Mouse (Mus musculus) cerebellum, adult 18-20 months (tissue): Measurements from ENCODE around the gene Lrfn1.

Source experiments
- DNase-seq, 2 experiments: peaks; one replicate each; pipeline ENCODE4 v3.0.0; 2021

Gene Lrfn1

GRCm38 (mm10) chr7:28451531-28452360, at the start of gene Lrfn1:
TSS of gene Lrfn1 (plus strand) at chr7:28451980.
- peak; percentile 40 to 68 for DNase-seq

DNA sequence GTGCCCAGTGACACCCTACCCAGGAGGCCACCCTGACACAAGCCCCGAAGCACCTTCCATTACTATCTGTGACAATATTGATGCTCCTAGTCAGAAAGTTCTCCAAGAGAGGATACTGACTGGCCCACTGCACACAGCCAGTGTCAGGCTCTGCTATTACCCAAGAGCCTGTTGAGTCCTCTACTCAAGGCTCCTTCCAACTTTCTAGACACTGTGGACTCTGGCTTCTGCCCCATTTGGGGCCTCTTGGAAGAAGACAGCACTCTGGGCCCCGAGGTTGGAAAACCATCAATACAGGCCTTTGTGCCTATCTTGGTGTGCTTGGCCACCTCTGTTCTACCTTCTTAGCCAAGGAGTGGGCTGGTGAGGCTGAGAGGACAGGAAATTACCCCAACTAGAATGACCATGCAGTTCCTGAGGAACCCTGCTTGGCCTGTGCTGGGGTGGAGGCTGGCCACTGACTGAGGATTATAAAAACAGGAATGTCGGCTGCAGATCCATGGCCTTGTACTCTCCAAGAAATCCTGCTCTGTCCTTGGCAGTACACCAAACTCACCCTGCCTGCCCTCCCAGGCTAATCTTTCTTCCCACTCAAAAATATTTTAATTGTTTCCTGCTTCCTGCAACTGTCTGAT, 40.8 kb upstream of the Lrfn1 start:
- no peak for DNase-seq

GRCm38 (mm10) chr7:28412826-28413225, 39.0 kb upstream of the Lrfn1 start:
- DNase-seq: no peak

DNA sequence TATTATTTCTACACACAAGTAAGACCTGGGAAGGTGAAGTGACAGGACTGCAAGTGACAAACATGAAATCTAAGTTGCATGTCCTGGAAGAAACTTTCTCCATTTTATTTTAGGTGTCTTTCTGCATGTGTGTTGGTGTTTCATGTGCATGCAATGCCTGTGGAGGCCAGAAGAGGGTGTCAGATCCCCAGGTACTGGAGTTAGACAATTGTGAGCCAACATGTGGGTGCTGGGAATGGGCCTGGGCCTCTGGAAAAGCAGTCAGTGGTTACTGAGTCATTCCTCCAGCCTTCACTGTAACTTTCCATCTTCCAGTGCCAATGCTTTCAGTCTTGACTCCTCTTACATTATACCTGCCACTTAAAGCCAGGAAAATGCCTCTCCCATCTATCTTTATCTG, 34.4 kb upstream of the Lrfn1 start:
- DNase-seq: no peak

DNA sequence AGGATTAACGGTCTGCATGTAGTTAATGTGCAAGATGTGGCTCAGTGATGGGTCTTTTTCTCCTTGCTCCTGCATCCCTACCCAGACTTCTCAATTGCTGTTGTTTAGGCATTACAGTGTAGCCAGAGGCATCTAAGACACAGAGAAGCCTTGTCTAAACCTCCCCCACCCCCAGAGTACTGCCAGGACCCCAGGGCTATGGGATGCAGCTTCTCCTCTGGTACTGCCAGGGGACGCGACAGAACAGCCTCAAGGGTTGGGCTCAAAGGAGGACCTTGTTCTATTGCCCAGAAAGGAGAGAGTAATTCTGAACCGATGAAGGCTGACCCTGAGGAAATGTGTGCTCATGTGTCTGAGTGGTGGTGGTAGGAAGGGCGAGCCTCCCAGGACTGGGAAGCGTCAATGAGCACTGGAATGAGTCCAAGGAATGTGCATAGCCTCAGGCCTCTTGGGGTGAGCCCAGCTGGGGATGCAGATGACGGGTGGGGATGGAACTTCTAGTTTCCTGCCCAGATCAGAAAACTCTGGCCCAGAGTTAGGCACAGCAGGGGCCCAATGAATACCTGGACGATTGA, 33.6 kb upstream of the Lrfn1 start:
- DNase-seq: no peak

DNA sequence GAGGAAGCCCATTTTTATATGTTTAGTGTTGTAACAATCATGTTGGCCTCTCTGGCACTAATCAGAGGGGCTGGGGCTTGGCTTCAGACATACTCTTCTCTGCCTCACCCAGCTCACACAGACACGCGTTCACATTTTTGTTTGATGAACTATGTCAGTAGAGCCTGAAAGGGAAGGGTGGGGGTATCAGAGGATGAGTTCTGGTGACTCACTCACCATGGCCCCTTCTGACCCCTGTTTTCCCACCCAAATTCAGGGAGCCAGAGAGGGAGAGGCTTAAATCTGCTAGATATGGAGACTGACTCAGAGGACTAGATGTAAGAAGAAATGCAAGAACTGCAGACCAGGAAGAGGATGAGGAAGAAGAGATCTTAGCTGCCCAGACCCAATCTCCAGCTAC, 32.4 kb upstream of the Lrfn1 start:
- DNase-seq: no peak

DNA sequence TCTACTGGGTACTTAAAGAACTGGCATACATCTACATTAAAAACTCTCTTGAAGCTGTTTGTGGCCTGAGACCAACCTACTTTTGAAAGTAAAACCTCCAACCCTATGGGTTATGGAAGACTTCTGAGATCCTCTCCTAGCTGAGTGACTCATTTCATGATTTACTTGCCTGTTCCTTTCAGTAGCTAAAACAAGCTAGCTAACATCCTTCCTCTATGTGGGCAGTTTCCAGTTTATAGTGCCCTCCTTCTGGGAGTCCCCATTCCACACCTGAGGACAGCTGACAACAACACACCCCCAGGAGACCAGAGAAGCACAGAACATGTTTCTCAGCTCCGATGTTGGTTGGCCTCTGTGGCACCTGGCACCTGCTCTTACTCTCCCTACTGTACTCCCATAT, 28.8 kb upstream of the Lrfn1 start:
- DNase-seq: no peak

- peak; percentile 36 to 51 for DNase-seq
These were observed 24.0 kb upstream of the Lrfn1 start for GRCm38 (mm10) chr7:28427738-28428137.

GRCm38 (mm10) chr7:28430512-28430911, 21.3 kb upstream of the Lrfn1 start:
- DNase-seq: no peak

DNA sequence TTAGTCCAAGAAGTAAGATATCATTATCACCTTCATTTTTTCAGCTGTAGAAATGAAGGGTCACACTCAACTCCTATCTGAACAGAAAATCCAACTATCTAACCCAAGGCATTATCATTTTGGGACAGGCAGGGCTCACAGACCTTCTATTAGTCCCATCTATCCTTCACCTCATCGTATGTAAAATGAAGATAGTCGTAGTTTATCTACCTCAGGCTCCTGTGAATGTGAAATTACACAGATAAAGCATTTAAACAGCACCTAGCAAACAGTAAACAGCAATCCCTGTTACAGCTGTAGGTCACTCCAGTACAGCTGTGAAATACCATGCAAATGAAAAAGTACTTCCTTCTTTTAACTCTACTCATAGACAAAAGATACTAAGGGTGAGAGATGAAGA, 19.5 kb upstream of the Lrfn1 start:
- DNase-seq: no peak

- peak; percentile 27 to 48 for DNase-seq
These were observed 16.0 kb upstream of the Lrfn1 start for GRCm38 (mm10) chr7:28435660-28436259.

DNA sequence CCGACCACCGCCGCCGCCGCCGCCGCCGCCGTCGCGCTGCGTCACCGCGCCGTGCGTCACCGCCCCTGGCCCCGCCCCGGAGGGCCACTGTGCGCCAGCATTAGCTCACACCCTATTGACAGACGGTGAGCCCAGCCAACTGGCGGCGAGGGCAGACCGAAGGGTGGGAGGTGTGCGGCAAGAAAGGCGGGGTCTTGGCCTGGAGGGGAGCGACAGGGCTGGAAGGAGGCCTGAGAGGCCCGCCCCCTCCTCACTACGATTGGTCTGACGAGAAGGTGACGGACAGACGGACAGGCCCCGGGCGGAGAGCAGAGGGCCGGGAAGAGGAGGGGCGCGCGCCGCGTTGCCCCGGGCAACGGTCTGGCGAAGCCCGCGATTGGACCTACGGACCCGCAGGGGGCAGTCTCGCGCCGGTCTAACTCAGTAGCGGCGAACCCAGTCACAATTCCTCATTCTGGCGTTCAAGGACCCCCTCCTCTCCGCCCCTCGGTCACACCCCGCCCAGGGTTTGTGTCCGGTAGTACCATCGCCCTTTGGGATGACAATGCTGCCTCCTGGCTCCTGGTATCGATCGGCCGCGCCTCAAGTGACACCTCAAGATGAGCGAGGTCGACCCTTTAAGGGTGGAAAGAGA, 15.4 kb upstream of the Lrfn1 start:
- peak; percentile 100 for DNase-seq

- DNase-seq: peak; percentile 71 to 80
These were observed 14.7 kb upstream of the Lrfn1 start, which contains the start of gene Gmfg for GRCm38 (mm10) chr7:28436932-28437570. TSS of gene Gmfg (plus strand) at chr7:28437447.

- no peak for DNase-seq
These were observed 13.8 kb upstream of the Lrfn1 start for GRCm38 (mm10) chr7:28437964-28438363.

DNA sequence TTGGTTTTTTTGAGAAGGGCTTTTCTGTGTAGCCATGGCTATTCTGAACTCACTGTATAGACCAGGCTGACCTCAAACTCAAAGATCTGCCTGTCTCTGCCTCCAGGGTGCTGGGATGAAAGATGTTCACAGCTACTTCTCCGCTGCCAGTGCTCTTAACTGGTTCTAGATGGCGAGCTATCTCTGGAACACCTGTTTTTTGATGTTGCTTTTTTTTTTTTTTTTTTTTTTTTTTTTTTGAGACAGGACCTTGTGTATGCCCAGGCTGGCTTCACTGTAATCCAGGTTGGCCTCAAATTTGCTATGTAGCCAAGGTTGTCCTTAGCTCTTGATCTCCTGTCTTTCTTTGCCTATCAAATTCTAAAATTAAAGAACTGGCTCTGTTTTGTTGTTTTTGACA, 13.0 kb upstream of the Lrfn1 start:
- DNase-seq: no peak

DNA sequence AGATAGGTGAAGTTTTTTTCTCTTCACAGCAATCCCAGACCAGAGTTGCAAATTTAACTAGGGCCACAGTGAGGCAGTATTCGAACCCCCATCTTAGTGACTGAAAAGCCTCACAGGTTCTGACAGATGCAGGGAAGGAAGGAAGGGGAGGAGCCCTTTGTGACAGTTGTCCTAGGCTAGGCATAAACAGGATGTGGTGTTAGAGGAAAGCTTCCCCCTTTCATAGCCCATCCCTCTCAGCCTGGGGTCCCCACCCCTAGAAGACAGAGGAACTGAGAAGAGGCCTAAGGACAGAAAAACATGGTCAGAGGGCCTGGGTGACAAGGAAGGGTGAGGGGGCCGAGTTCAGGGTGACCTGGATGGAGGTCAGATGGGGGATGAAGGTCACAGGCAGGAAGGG, 11.0 kb upstream of the Lrfn1 start:
- no peak for DNase-seq

DNA sequence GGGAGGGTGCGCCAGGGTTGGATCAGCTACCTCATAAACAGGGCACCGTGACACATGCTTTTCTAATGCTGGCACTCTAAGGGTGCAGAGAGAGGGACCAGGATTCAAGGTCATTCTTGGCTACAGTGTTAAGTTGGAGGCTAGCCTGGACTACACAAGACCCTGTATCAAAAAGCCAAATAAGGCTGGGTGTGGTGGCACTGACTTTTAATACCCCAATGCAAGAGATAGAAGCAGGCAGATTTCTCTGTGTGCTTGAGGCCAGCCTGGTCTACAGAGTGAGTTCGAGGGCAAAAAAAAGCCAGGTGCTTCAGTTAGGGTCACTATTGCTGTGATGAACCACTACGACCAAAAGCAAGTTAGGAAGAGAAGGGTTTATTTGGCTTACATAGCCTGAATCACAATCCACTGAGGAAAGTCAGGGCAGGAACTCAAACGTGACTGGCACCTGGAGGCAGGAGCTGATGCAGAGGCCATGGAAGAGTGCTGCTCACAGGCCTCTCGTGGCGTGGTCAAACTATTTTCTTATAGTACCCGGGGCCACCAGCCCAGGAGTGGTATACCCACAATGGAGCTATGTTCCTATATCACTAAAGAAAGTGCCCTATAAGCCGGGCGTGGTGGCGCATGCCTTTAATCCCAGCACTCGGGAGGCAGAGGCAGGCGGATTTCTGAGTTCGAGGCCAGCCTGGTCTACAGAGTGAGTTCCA, 9.8 kb upstream of the Lrfn1 start:
- no peak for DNase-seq

DNA sequence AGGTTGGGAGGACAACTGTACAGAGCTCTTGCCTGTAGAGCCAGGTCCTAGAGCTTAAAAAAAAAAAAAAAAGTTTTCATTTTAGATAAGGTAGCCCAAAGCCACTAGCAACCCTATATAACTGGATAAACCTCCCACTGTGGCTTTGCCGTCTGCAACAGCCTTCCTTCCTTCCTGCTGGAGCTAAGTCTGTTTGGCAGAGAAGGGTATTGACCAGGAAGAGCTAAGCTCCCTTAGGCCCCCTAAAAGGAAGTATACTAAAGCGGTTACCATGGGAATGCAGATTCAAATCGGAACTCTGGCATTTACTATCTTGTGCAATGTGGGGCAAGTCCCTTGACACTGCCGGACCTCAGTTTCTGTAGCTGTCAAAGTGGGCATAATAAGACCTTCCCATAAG, 9.1 kb upstream of the Lrfn1 start:
- DNase-seq: no peak

- DNase-seq: no peak
These were observed 7.3 kb upstream of the Lrfn1 start for GRCm38 (mm10) chr7:28444344-28444974.

GRCm38 (mm10) chr7:28446446-28446845, 5.3 kb upstream of the Lrfn1 start:
- DNase-seq: peak; percentile 79 to 90

DNA sequence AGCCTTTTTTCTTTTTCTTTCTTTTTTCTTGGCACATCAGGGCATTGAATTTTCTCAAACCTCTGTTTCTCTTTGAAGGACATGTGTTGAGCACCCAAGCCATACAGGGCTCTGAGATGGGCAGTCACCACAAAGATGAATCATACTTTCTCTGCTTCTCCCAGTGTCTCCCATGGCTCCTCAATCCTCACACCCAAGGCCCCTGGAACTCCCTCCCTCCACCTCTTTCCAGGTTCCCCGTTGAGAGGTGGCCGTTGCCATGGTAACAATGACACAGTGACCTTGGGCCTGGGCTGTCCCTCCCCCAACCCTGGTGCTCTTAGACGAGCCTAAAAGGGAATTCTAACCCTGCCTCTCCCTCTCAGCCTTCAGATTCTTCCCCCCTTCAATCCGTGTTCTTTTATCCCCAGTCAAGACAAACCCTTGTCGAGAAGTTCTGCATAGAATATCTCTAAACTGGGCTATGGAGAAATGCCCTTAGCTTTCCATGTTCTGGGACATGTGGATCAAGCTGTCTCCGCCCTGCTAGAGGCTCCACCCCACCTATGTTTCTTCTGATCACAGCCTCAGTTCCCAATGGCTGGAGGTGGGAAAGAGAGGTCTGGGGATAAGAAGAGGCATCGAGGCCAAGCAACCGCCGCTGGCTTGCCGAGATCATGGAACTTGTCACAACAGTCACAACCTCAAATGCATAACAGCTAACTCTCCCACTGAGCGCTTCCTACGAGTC, 4.5 kb upstream of the Lrfn1 start:
- no peak for DNase-seq
